Mouse (Mus musculus): Measurements from ENCODE around the gene Tmem167. TPM values are rescaled to one million over a fixed set of nuclear protein-coding genes. Genes with fewer than 3 reads are reported as not detected.
"Not testable (repeated sequence)": the region's sequence is repeated elsewhere in the genome, so short reads cannot be mapped to it uniquely, and the experiment has no call there.

Gene Tmem167
- 71.3 and 72.8 TPM in 2 replicates for polyA plus RNA-seq (2016; fragmentation: Nextera tagmentation; extraction: Ambion mirVana)

GRCm38 (mm10) chr13:90088962-90089824 lies at the start of gene Tmem167, which contains the start of gene Xrcc4:
Gene Tmem167, plus strand, starts transcription at chr13:90089123.
Gene Xrcc4, minus strand, starts transcription at chr13:90089608.
- Histone ChIP-seq H3K27ac (replicated peaks) (peak within 1 kb of the TSS; percentile 97), H3K36me3 (replicated peaks) (peaks cover 7% of the 10 kb centered on the region), H3K4me3 (peak within 1 kb of the TSS; percentile 98), H3K27me3 (replicated peaks; ENCODE audit: low read depth, poor library complexity, severe bottlenecking) (no peaks in the 10 kb centered on the region), H3K9me3 (no peaks in the 10 kb centered on the region), H3K4me1 (peaks cover 13% of the 10 kb centered on the region)
- DNase-seq (ENCODE audit: low spot score): peak; percentile 96
- WGBS: 4% methylated on average over 41 of the region's 41 CpGs

GRCm38 (mm10) chr13:90039613-90040012 lies 49.3 kb upstream of the Tmem167 start:
- Histone ChIP-seq H3K27me3 (replicated peaks; ENCODE audit: low read depth, poor library complexity, severe bottlenecking) (no peaks in the 10 kb centered on the region), H3K36me3 (replicated peaks) (no peaks in the 10 kb centered on the region), H3K9me3 (no peaks in the 10 kb centered on the region), H3K27ac (replicated peaks) (no peak overlapping the region), H3K4me3 (no peak overlapping the region), H3K4me1 (peaks cover 8% of the 10 kb centered on the region)
- 17% methylated on average over 2 of the region's 2 CpGs for WGBS
- DNase-seq (ENCODE audit: low spot score): peak; percentile 67

- Histone ChIP-seq H3K9me3 (no peaks in the 10 kb centered on the region), H3K4me1 (no peaks in the 10 kb centered on the region), H3K36me3 (replicated peaks) (no peaks in the 10 kb centered on the region), H3K4me3 (no peak overlapping the region), H3K27ac (replicated peaks) (no peak overlapping the region), H3K27me3 (replicated peaks; ENCODE audit: low read depth, poor library complexity, severe bottlenecking) (no peaks in the 10 kb centered on the region)
- DNase-seq (ENCODE audit: low spot score): no peak
- WGBS: 79% methylated on average over 6 of the region's 6 CpGs
Observed at GRCm38 (mm10) chr13:90051735-90052134, 37.2 kb upstream of the Tmem167 start.

GRCm38 (mm10) chr13:90052408-90052807 lies 36.5 kb upstream of the Tmem167 start:
- Histone ChIP-seq H3K36me3 (replicated peaks) (no peaks in the 10 kb centered on the region), H3K27ac (replicated peaks) (no peak overlapping the region), H3K4me1 (no peaks in the 10 kb centered on the region), H3K27me3 (replicated peaks; ENCODE audit: low read depth, poor library complexity, severe bottlenecking) (no peaks in the 10 kb centered on the region), H3K9me3 (no peaks in the 10 kb centered on the region), H3K4me3 (no peak overlapping the region)
- no peak for DNase-seq (ENCODE audit: low spot score)
- WGBS: 89% methylated on average over 3 of the region's 3 CpGs

GRCm38 (mm10) chr13:90061877-90062276 lies 27.0 kb upstream of the Tmem167 start:
- Histone ChIP-seq H3K4me1 (no peaks in the 10 kb centered on the region), H3K36me3 (replicated peaks) (no peaks in the 10 kb centered on the region), H3K27ac (replicated peaks) (no peak overlapping the region), H3K9me3 (no peaks in the 10 kb centered on the region), H3K27me3 (replicated peaks; ENCODE audit: low read depth, poor library complexity, severe bottlenecking) (no peaks in the 10 kb centered on the region), H3K4me3 (no peak overlapping the region)
- no peak for DNase-seq (ENCODE audit: low spot score)
- 85% methylated on average over 1 of the region's 1 CpGs for WGBS

GRCm38 (mm10) chr13:90089825-90090183 lies 881 bp downstream of the Tmem167 start:
- no peak for DNase-seq (ENCODE audit: low spot score)
- Histone ChIP-seq H3K27ac (replicated peaks) (peak overlapping the region; percentile 97), H3K27me3 (replicated peaks; ENCODE audit: low read depth, poor library complexity, severe bottlenecking) (no peaks in the 10 kb centered on the region), H3K4me1 (peaks cover 13% of the 10 kb centered on the region), H3K9me3 (no peaks in the 10 kb centered on the region), H3K36me3 (replicated peaks) (peaks cover 7% of the 10 kb centered on the region), H3K4me3 (peak overlapping the region; percentile 98)
- under 1% methylated on average over 27 of the region's 27 CpGs for WGBS

GRCm38 (mm10) chr13:90101514-90101913 lies 12.6 kb downstream of the Tmem167 start:
- H3K27ac ChIP-seq (replicated peaks): no peak overlapping the region
- no peaks in the 10 kb centered on the region for H3K27me3 ChIP-seq (replicated peaks; ENCODE audit: low read depth, poor library complexity, severe bottlenecking)
- no peak overlapping the region for H3K4me3 ChIP-seq
- H3K9me3 ChIP-seq: no peaks in the 10 kb centered on the region
- no peak for DNase-seq (ENCODE audit: low spot score)
- no peaks in the 10 kb centered on the region for H3K4me1 ChIP-seq
- peaks cover 77% of the 10 kb centered on the region for H3K36me3 ChIP-seq (replicated peaks)

GRCm38 (mm10) chr13:90106139-90106538 lies 17.2 kb downstream of the Tmem167 start:
- Histone ChIP-seq H3K27me3 (replicated peaks; ENCODE audit: low read depth, poor library complexity, severe bottlenecking) (no peaks in the 10 kb centered on the region), H3K4me1 (no peaks in the 10 kb centered on the region), H3K4me3 (no peak overlapping the region), H3K9me3 (no peaks in the 10 kb centered on the region), H3K36me3 (replicated peaks) (peaks cover 76% of the 10 kb centered on the region), H3K27ac (replicated peaks) (no peak overlapping the region)
- WGBS: 95% methylated on average over 7 of the region's 7 CpGs
- DNase-seq (ENCODE audit: low spot score): no peak

GRCm38 (mm10) chr13:90108746-90109145 lies 19.8 kb downstream of the Tmem167 start:
- H3K36me3 ChIP-seq (replicated peaks): peaks cover 52% of the 10 kb centered on the region
- not testable (repeated sequence) for DNase-seq (ENCODE audit: low spot score); H3K9me3 ChIP-seq; H3K4me3 ChIP-seq; H3K27ac ChIP-seq (replicated peaks); H3K27me3 ChIP-seq (replicated peaks; ENCODE audit: low read depth, poor library complexity, severe bottlenecking); H3K4me1 ChIP-seq
- 94% methylated on average over 5 of the region's 5 CpGs for WGBS

- DNase-seq (ENCODE audit: low spot score): no peak
- Histone ChIP-seq H3K27ac (replicated peaks) (no peak overlapping the region), H3K27me3 (replicated peaks; ENCODE audit: low read depth, poor library complexity, severe bottlenecking) (no peaks in the 10 kb centered on the region), H3K36me3 (replicated peaks) (peaks cover 23% of the 10 kb centered on the region), H3K4me3 (no peak overlapping the region), H3K4me1 (no peaks in the 10 kb centered on the region), H3K9me3 (no peaks in the 10 kb centered on the region)
- WGBS: 79% methylated on average over 1 of the region's 1 CpGs
Observed at GRCm38 (mm10) chr13:90111681-90112080, 22.8 kb downstream of the Tmem167 start.

GRCm38 (mm10) chr13:90136156-90136910 lies 47.4 kb downstream of the Tmem167 start:
- DNase-seq (ENCODE audit: low spot score): no peak
- Histone ChIP-seq H3K9me3 (no peaks in the 10 kb centered on the region), H3K4me3 (no peak overlapping the region), H3K36me3 (replicated peaks) (no peaks in the 10 kb centered on the region), H3K27ac (replicated peaks) (peak overlapping the region; percentile 40; the same call in 1 of the 2 replicates), H3K4me1 (peaks cover 16% of the 10 kb centered on the region), H3K27me3 (replicated peaks; ENCODE audit: low read depth, poor library complexity, severe bottlenecking) (no peaks in the 10 kb centered on the region)
- 79% methylated on average over 3 of the region's 3 CpGs for WGBS

GRCm38 (mm10) chr13:90141681-90142080 lies 52.8 kb downstream of the Tmem167 start:
- no peak overlapping the region for H3K27ac ChIP-seq (replicated peaks)
- no peaks in the 10 kb centered on the region for H3K36me3 ChIP-seq (replicated peaks)
- H3K4me3 ChIP-seq: no peak overlapping the region
- 85% methylated on average over 1 of the region's 1 CpGs for WGBS
- no peak for DNase-seq (ENCODE audit: low spot score)
- no peaks in the 10 kb centered on the region for H3K27me3 ChIP-seq (replicated peaks; ENCODE audit: low read depth, poor library complexity, severe bottlenecking)
- H3K4me1 ChIP-seq: peaks cover 7% of the 10 kb centered on the region
- H3K9me3 ChIP-seq: no peaks in the 10 kb centered on the region

- 17% methylated on average over 4 of the region's 4 CpGs for WGBS
- Histone ChIP-seq H3K27me3 (replicated peaks; ENCODE audit: low read depth, poor library complexity, severe bottlenecking) (no peaks in the 10 kb centered on the region), H3K36me3 (replicated peaks) (no peaks in the 10 kb centered on the region), H3K27ac (replicated peaks) (no peak overlapping the region), H3K9me3 (no peaks in the 10 kb centered on the region), H3K4me1 (peaks cover 7% of the 10 kb centered on the region), H3K4me3 (no peak overlapping the region)
- DNase-seq (ENCODE audit: low spot score): peak; percentile 62
Observed at GRCm38 (mm10) chr13:90143245-90143644, 54.3 kb downstream of the Tmem167 start.

All from embryonic facial prominence, embryonic 10.5 days (tissue).